Mouse (Mus musculus) natural killer cell, adult 2 months (primary cell): ENCODE measurements around the gene Myo3a.
A peak's percentile ranks its signal among the peaks of the same experiment; 100 is the strongest.

ENCODE experiments used
- DNase-seq, 2 experiments: peaks; one replicate each; pipeline ENCODE4 v3.0.0; 2022; ENCODE audit warnings: low spot score in 2 of 2

Myo3a gene

GRCm38 (mm10) chr2:22620534-22620933 lies 393.2 kb downstream of the Myo3a start:
- no peak for DNase-seq

- DNase-seq = no peak
Observed at GRCm38 (mm10) chr2:22620978-22621827, 393.9 kb downstream of the Myo3a start.

- no peak for DNase-seq
Observed at GRCm38 (mm10) chr2:22621828-22622731, 394.8 kb downstream of the Myo3a start, which contains the start of gene Gad2. Gene Gad2, plus strand, starts transcription at chr2:22622205.

GRCm38 (mm10) chr2:22623111-22624070 lies 396.1 kb downstream of the Myo3a start:
- no peak for DNase-seq

GRCm38 (mm10) chr2:22624188-22624975 lies 397.1 kb downstream of the Myo3a start:
- DNase-seq = no peak

- no peak for DNase-seq
Observed at GRCm38 (mm10) chr2:22625096-22625960, 398.0 kb downstream of the Myo3a start.

GRCm38 (mm10) chr2:22627147-22627666 lies 399.9 kb downstream of the Myo3a start:
- DNase-seq = no peak

GRCm38 (mm10) chr2:22627819-22628432 lies 400.6 kb downstream of the Myo3a start:
- DNase-seq = no peak

GRCm38 (mm10) chr2:22634766-22635165 lies 407.5 kb downstream of the Myo3a start:
- peak in 1 of 2 experiments; percentile 7 for DNase-seq

GRCm38 (mm10) chr2:22646134-22646533 lies 418.8 kb downstream of the Myo3a start:
- DNase-seq = no peak

GRCm38 (mm10) chr2:22648394-22648793 lies 421.1 kb downstream of the Myo3a start:
- DNase-seq = no peak

- DNase-seq = no peak
Observed at GRCm38 (mm10) chr2:22651826-22652225, 424.5 kb downstream of the Myo3a start.

GRCm38 (mm10) chr2:22663731-22664130 lies 436.4 kb downstream of the Myo3a start:
- DNase-seq = no peak
